ENCODE assay signal across 32 mouse cellular contexts in the genomic region with DNA sequence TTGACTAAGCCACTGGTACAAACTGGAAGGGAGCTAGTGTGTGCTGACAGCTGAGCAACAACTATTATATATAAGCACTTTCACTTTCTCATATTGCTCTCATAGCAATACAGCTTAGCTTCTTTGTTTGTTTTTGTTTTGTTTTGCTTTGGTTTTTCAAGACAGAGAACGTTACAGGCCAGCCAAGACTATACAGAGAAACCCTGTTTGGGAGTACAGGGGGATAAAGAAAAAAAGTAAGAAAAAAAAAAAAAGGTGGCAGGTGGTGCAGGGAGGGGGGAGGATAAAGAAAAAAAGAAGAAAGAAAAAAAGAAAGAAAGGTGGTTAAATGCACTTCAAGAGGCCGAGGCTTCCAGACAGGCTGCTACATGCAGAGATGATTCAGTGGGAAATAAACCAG. TPM values are rescaled to one million over a fixed set of nuclear protein-coding genes. Genes with fewer than 3 reads are reported as not detected.
DNase-seq lines count a peak whose midpoint lies in the region; ATAC-seq and TF ChIP-seq lines count a peak whose summit lies in the region.
"Had no signal": no experiment of that assay in that cellular context is flagged by ENCODE, and none has a peak within 500 bp of the region (broad histone marks: within the 10 kb centered on the region; RNA-seq: fewer than 3 reads in every experiment).

No protein-coding gene starts in this region.

- H3K27me3 ChIP-seq in stomach, embryonic 16.5 days (ENCODE audit: control insufficient read depth, insufficient read depth, low read length) = no peaks in the 10 kb centered on the region
- H3K27me3 ChIP-seq in stomach, postnatal 0 days (ENCODE audit: control insufficient read depth, insufficient read depth, low read length) = no peaks in the 10 kb centered on the region
- H3K27me3 ChIP-seq in MEL (ENCODE audit: control insufficient read depth in 1 of 2, insufficient read depth in 2 of 2, low read length in 2 of 2) = no peaks in the 10 kb centered on the region
- H3K27me3 ChIP-seq: forebrain, embryonic 15.5 days; heart, embryonic 12.5 days; hindbrain, embryonic 13.5 days; limb, embryonic 15.5 days; liver, embryonic 13.5 days; midbrain, embryonic 13.5 days had no signal

- no peak overlapping the region for H3K4me3 ChIP-seq in stomach, embryonic 16.5 days (replicated peaks; ENCODE audit: low read length)
- no peak overlapping the region for H3K4me3 ChIP-seq in stomach, postnatal 0 days (ENCODE audit: low read depth, low read length)
- H3K4me3 ChIP-seq in MEL (ENCODE audit: control insufficient read depth in 1 of 2, insufficient read depth in 1 of 2, low read depth in 2 of 2, low read length in 2 of 2) = peak overlapping the region in 1 of 2 experiments; percentile 41; a peak in 2 of 4 replicates
- H3K4me3 ChIP-seq: forebrain, embryonic 10.5 days; forebrain, embryonic 15.5 days; gastrocnemius, adult 2 months; heart, adult 2 months; heart, embryonic 12.5 days; hindbrain, embryonic 13.5 days; left cerebral cortex, adult 2 months; limb, embryonic 15.5 days; liver, embryonic 13.5 days; midbrain, embryonic 13.5 days had no signal

- no peak overlapping the region for H3K9ac ChIP-seq in stomach, embryonic 16.5 days (ENCODE audit: low read length)
- no peak overlapping the region for H3K9ac ChIP-seq in stomach, postnatal 0 days (ENCODE audit: low read length)
- no peak overlapping the region for H3K9ac ChIP-seq in MEL (ENCODE audit: control insufficient read depth, low read depth, low read length, poor library complexity, severe bottlenecking)
- H3K9ac ChIP-seq: forebrain, embryonic 15.5 days; heart, embryonic 12.5 days; hindbrain, embryonic 13.5 days; limb, embryonic 15.5 days; liver, embryonic 13.5 days; midbrain, embryonic 13.5 days had no signal

- no peak for TF ChIP-seq CTCF in stomach, postnatal 0 days (IDR thresholded peaks at IDR 0.05; ENCODE audit: low read depth)
- TF ChIP-seq CTCF in MEL (IDR thresholded peaks at IDR 0.05 in 2 of 3, conservative IDR thresholded peaks at IDR 0.05 in 1 of 3; ENCODE audit: control insufficient read depth in 1 of 3, insufficient read depth in 1 of 3, low read depth in 2 of 3, low read length in 3 of 3, poor library complexity in 1 of 3, severe bottlenecking in 1 of 3) = no peak

- DNase-seq in stomach, postnatal 0 days (ENCODE audit: low spot score) = no peak
- DNase-seq in MEL (ENCODE audit: low read depth, low spot score) = no peak
- no peak for DNase-seq in kidney, postnatal 14 days
- DNase-seq in layer of hippocampus, adult 9-10 months (ENCODE audit: low spot score) = no peak
- DNase-seq: adrenal gland, adult 8-10 months; cerebellum, adult 2 months; cerebellum, postnatal 14 days; gastrocnemius, adult 2 months; heart, adult 2 months; heart, postnatal 4 days; kidney, adult 11 months; kidney, postnatal 25 days; liver, embryonic 13.5 days; lung, adult 18-20 months; lung, postnatal 14 days; right cerebral cortex, postnatal 25 days; spleen, adult 18-20 months; thymus, adult 2 months; thymus, postnatal 36 days had no signal

- no peak for ATAC-seq in stomach, embryonic 16.5 days (ENCODE audit: insufficient read depth, low FRiP score)
- no peak for ATAC-seq in stomach, postnatal 0 days (ENCODE audit: low FRiP score, low TSS enrichment)
- ATAC-seq in inflammation-experienced regulatory T-cells, adult 6 months = peak; percentile 43
- ATAC-seq: forebrain, embryonic 15.5 days; midbrain, embryonic 13.5 days had no signal

- H3K27ac ChIP-seq in stomach, embryonic 16.5 days (ENCODE audit: low read length) = peak overlapping the region; percentile 42
- no peak overlapping the region for H3K27ac ChIP-seq in stomach, postnatal 0 days (replicated peaks)
- no peak overlapping the region for H3K27ac ChIP-seq in MEL (ENCODE audit: control insufficient read depth, low read depth, low read length)
- H3K27ac ChIP-seq: forebrain, embryonic 10.5 days; forebrain, embryonic 15.5 days; gastrocnemius, adult 2 months; heart, adult 2 months; hindbrain, embryonic 13.5 days; left cerebral cortex, adult 2 months; limb, embryonic 15.5 days; liver, embryonic 13.5 days; midbrain, embryonic 13.5 days had no signal

- H3K4me2 ChIP-seq in stomach, embryonic 16.5 days (ENCODE audit: low read depth, low read length) = no peak overlapping the region
- no peak overlapping the region for H3K4me2 ChIP-seq in stomach, postnatal 0 days (replicated peaks; ENCODE audit: low read depth)
- H3K4me2 ChIP-seq: forebrain, embryonic 15.5 days; heart, embryonic 12.5 days; hindbrain, embryonic 13.5 days; limb, embryonic 15.5 days; liver, embryonic 13.5 days; midbrain, embryonic 13.5 days had no signal

- no peaks in the 10 kb centered on the region for H3K9me3 ChIP-seq in stomach, embryonic 16.5 days (replicated peaks; ENCODE audit: control insufficient read depth, low read length)
- H3K9me3 ChIP-seq in stomach, postnatal 0 days (ENCODE audit: control insufficient read depth, low read length) = no peaks in the 10 kb centered on the region
- H3K9me3 ChIP-seq in MEL (replicated peaks; ENCODE audit: insufficient read depth, low read length) = no peaks in the 10 kb centered on the region
- H3K9me3 ChIP-seq: forebrain, embryonic 10.5 days; forebrain, embryonic 15.5 days; heart, embryonic 12.5 days; hindbrain, embryonic 13.5 days; limb, embryonic 15.5 days; liver, embryonic 13.5 days; midbrain, embryonic 13.5 days had no signal

- no peak for TF ChIP-seq EP300 in stomach, postnatal 0 days (optimal IDR thresholded peaks at IDR 0.05)
- no peak for TF ChIP-seq EP300 in MEL (IDR thresholded peaks at IDR 0.05; ENCODE audit: low read depth in 1 of 2, low read length in 2 of 2)

- peaks cover 22% of the 10 kb centered on the region for H3K4me1 ChIP-seq in stomach, embryonic 16.5 days (ENCODE audit: control insufficient read depth, insufficient read depth, low read length)
- peaks cover 7% of the 10 kb centered on the region; the same call in 1 of the 2 replicates for H3K4me1 ChIP-seq in stomach, postnatal 0 days (replicated peaks; ENCODE audit: control insufficient read depth, insufficient read depth)
- peaks cover 10 to 14% of the 10 kb centered on the region in 2 experiments; a peak in 3 of 4 replicates for H3K4me1 ChIP-seq in MEL (ENCODE audit: control insufficient read depth in 1 of 2, insufficient read depth in 2 of 2, low read length in 2 of 2)

- no peak for TF ChIP-seq RAD21 in MEL (IDR thresholded peaks at IDR 0.05; ENCODE audit: low read depth, low read length)

- WGBS in stomach, embryonic 16.5 days = 47% methylated on average over 2 of the region's 2 CpGs
- 42% methylated on average over 2 of the region's 2 CpGs for WGBS in stomach, postnatal 0 days

- no peak for TF ChIP-seq POLR2A in MEL (IDR thresholded peaks at IDR 0.05; ENCODE audit: control insufficient read depth in 1 of 2, insufficient read depth in 1 of 2, low read depth in 1 of 2, low read length in 2 of 2, poor library complexity in 1 of 2)

- H3K36me3 ChIP-seq in stomach, embryonic 16.5 days (ENCODE audit: control insufficient read depth, insufficient read depth, low read length) = peaks cover 4% of the 10 kb centered on the region
- H3K36me3 ChIP-seq in stomach, postnatal 0 days (ENCODE audit: control insufficient read depth, insufficient read depth, low read length) = 0 out of 2 replicates have a peak, but pooled peaks cover under 1% of the 10 kb centered on the region
- peaks cover 0 to 7% of the 10 kb centered on the region in 2 experiments; a peak in 1 of 4 replicates for H3K36me3 ChIP-seq in MEL (ENCODE audit: control insufficient read depth in 1 of 2, insufficient read depth in 2 of 2, low read length in 2 of 2)
- H3K36me3 ChIP-seq: forebrain, embryonic 15.5 days; hindbrain, embryonic 13.5 days; limb, embryonic 15.5 days; midbrain, embryonic 13.5 days had no signal

- peaks cover 7% of the 10 kb centered on the region for H3K79me2 ChIP-seq in MEL (ENCODE audit: control insufficient read depth, insufficient read depth, low read length, poor library complexity)

RNA-seq across cellular contexts. Expression of a gene that starts 2.1 kb away (rescaled TPM):
- polyA plus RNA-seq in stomach, embryonic 16.5 days (2015; fragmentation: Nextera tagmentation; extraction: Ambion mirVana) = 28.9 and 34.4 TPM in 2 replicates
- polyA plus RNA-seq in stomach, postnatal 0 days (2015; fragmentation: Nextera tagmentation; extraction: Ambion mirVana) = 41.9 TPM in 2 replicates
- 0.08 TPM in 1 of 2 replicates, not detected in the other for total RNA-seq in MEL (2012; rRNA removed)
- polyA plus RNA-seq in MEL (2012; ENCODE audit: insufficient read depth in 1 of 2, insufficient read length in 2 of 2, low read depth in 1 of 2, low replicate concordance in 2 of 2, missing spikeins in 1 of 2) = under 1 TPM in 1 of 2 experiments, not detected in 1; 0.07 TPM
- not detected for polyA plus RNA-seq in inflammation-experienced regulatory T-cells, adult 6 months (2017; shearing (Covaris generic))
- total RNA-seq: gastrocnemius, adult 2 months; layer of hippocampus, postnatal 14 days; left cerebral cortex, postnatal 36 days; monocyte, adult 5-6 weeks; neutrophil, adult 5-6 weeks had no signal

RNA-seq across cellular contexts. Expression of a gene that starts 2.6 kb away (rescaled TPM):
- 101 and 122 TPM in 2 replicates for polyA plus RNA-seq in stomach, embryonic 16.5 days (2015; fragmentation: Nextera tagmentation; extraction: Ambion mirVana)
- polyA plus RNA-seq in stomach, postnatal 0 days (2015; fragmentation: Nextera tagmentation; extraction: Ambion mirVana) = 95.4 and 102 TPM in 2 replicates
- 47.2 and 58.5 TPM in 2 replicates for total RNA-seq in MEL (2012; rRNA removed)
- 10 to 100 TPM; 61.7 to 80.5 TPM for polyA plus RNA-seq in MEL (2012; ENCODE audit: insufficient read depth in 1 of 2, insufficient read length in 2 of 2, low read depth in 1 of 2, low replicate concordance in 2 of 2, missing spikeins in 1 of 2)
- polyA plus RNA-seq in inflammation-experienced regulatory T-cells, adult 6 months (2017; shearing (Covaris generic)) = 10 to 100 TPM; 35.0 to 72.7 (median 59.5) TPM

RNA-seq across cellular contexts. Expression of a gene that starts 8.6 kb away (rescaled TPM):
- 18.2 and 21.1 TPM in 2 replicates for polyA plus RNA-seq in stomach, embryonic 16.5 days (2015; fragmentation: Nextera tagmentation; extraction: Ambion mirVana)
- 8.9 and 11.8 TPM in 2 replicates for polyA plus RNA-seq in stomach, postnatal 0 days (2015; fragmentation: Nextera tagmentation; extraction: Ambion mirVana)
- total RNA-seq in MEL (2012; rRNA removed) = 7.1 and 7.6 TPM in 2 replicates
- 10 to 100 TPM in 1 of 2 experiments, not detected in 1; 66.9 TPM for polyA plus RNA-seq in MEL (2012; ENCODE audit: insufficient read depth in 1 of 2, insufficient read length in 2 of 2, low read depth in 1 of 2, low replicate concordance in 2 of 2, missing spikeins in 1 of 2)
- 10 to 100 TPM; 35.6 to 48.0 (median 37.0) TPM for polyA plus RNA-seq in inflammation-experienced regulatory T-cells, adult 6 months (2017; shearing (Covaris generic))

RNA-seq across cellular contexts. Expression of a gene that starts 14.0 kb away (rescaled TPM):
- polyA plus RNA-seq in stomach, embryonic 16.5 days (2015; fragmentation: Nextera tagmentation; extraction: Ambion mirVana) = 92.3 and 104 TPM in 2 replicates
- polyA plus RNA-seq in stomach, postnatal 0 days (2015; fragmentation: Nextera tagmentation; extraction: Ambion mirVana) = 131 TPM in 2 replicates
- total RNA-seq in MEL (2012; rRNA removed) = 76.0 and 107 TPM in 2 replicates
- 100 to 1,000 TPM in 1 of 2 experiments, not detected in 1; 103 TPM for polyA plus RNA-seq in MEL (2012; ENCODE audit: insufficient read depth in 1 of 2, insufficient read length in 2 of 2, low read depth in 1 of 2, low replicate concordance in 2 of 2, missing spikeins in 1 of 2)
- 10 to 100 TPM; 61.4 to 73.4 (median 68.5) TPM for polyA plus RNA-seq in inflammation-experienced regulatory T-cells, adult 6 months (2017; shearing (Covaris generic))

RNA-seq across cellular contexts. Expression of a gene that starts 19.6 kb away (rescaled TPM):
- 3.8 and 4.3 TPM in 2 replicates for polyA plus RNA-seq in stomach, embryonic 16.5 days (2015; fragmentation: Nextera tagmentation; extraction: Ambion mirVana)
- 0.95 and 1.1 TPM in 2 replicates for polyA plus RNA-seq in stomach, postnatal 0 days (2015; fragmentation: Nextera tagmentation; extraction: Ambion mirVana)
- 10.3 and 11.6 TPM in 2 replicates for total RNA-seq in MEL (2012; rRNA removed)
- 10 to 100 TPM in 1 of 2 experiments, not detected in 1; 27.1 TPM for polyA plus RNA-seq in MEL (2012; ENCODE audit: insufficient read depth in 1 of 2, insufficient read length in 2 of 2, low read depth in 1 of 2, low replicate concordance in 2 of 2, missing spikeins in 1 of 2)
- 10 to 100 TPM; 19.6 to 25.8 (median 24.2) TPM for polyA plus RNA-seq in inflammation-experienced regulatory T-cells, adult 6 months (2017; shearing (Covaris generic))

Comparison
In these comparisons a context has a peak if more than half of its experiments do, and no peak if none do; other contexts are left out.
1. RNA of a gene that starts 2.1 kb away (polyA plus RNA-seq): 41.9 TPM in stomach, postnatal 0 days and 28.9 to 34.4 TPM in stomach, embryonic 16.5 days; not detected in inflammation-experienced regulatory T-cells, adult 6 months and 0.07 TPM in MEL; every median in the first group is over 10 times any median in the second.